Mouse (Mus musculus): ENCODE results near the gene Trim56.
"Not testable (repeated sequence)": the region's sequence is repeated elsewhere in the genome, so short reads cannot be mapped to it uniquely, and the experiment has no call there.

Gene Trim56

GRCm38 (mm10) chr5:137115866-137116847 lies at the start of gene Trim56:
Gene Trim56 (minus strand): TSS chr5:137116209.
- peak; percentile 75 for DNase-seq (ENCODE audit: low read depth, low spot score)

- DNase-seq (ENCODE audit: low read depth, low spot score) = no peak
Measured at GRCm38 (mm10) chr5:137161853-137162252, 45.8 kb upstream of the Trim56 start.

DNA sequence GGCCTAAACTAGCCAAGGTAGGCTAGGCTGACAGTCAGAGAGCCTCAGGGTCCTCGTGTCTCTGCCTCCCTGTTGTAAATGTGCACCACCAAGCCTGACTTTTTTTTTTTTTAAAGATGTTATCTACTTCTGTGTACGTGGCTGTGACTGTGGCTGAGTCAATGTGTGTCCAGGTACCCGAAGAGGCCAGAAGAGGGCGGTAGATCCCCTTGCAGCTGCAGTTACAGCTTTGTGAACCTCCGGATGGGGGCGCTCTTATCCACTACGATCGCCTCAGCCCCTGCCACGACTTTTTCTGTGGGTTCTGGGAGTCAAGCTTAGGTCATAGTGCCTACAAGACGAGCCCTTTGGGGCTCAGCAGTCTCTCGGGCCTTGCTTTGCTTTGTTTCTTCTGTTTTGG lies 43.5 kb upstream of the Trim56 start:
- DNase-seq (ENCODE audit: low read depth, low spot score) = peak; percentile 81

- peak; percentile 88 for DNase-seq (ENCODE audit: low read depth, low spot score)
Measured at GRCm38 (mm10) chr5:137153289-137153688, 37.3 kb upstream of the Trim56 start.

DNA sequence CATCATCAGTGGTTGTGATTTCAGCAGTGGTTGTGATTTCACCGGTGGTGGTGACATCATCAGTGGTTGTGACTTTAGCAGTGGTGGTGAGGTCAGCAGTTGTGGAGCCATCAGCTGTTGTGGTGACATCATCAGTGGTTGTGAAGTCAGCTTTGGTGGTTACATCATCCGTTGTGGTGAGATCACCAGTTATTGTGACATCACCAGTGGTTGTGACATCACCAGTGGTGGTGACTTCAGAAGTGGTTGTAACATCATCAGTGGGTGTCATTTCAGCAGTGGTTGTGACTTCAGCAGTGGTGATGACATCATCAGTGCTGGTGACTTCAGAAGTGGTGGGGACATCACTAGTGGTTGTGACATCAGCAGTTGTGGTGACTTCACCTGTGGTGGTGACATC lies 36.6 kb upstream of the Trim56 start:
- DNase-seq (ENCODE audit: low read depth, low spot score) = no peak

GRCm38 (mm10) chr5:137149272-137149882 lies 33.4 kb upstream of the Trim56 start, which contains the start of gene Muc3:
Gene Muc3 (minus strand): TSS chr5:137149322.
- not testable (repeated sequence) for DNase-seq (ENCODE audit: low read depth, low spot score)

- peak; percentile 60 for DNase-seq (ENCODE audit: low read depth, low spot score)
Measured at GRCm38 (mm10) chr5:137140836-137141235, 24.8 kb upstream of the Trim56 start.

DNA sequence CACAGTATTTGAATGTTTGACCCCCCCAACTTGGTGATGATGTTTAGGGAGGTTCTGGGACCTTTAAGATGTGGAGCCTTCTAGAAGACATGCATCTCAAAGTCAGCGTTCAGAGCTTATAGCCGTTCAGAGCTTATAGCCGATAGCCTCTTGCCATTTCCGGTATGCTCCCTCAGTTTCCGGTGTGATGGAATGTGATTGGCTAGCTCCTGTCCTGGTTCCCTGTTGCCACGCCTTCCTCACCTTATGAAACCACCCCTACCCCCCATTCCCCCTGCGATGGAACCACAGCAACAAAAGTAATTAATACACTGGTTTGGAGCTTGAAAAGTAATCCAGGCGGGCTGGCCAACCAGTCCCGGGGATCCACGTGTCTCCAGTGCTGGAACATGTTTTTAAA lies 23.0 kb upstream of the Trim56 start:
- DNase-seq (ENCODE audit: low read depth, low spot score) = peak; percentile 47

DNA sequence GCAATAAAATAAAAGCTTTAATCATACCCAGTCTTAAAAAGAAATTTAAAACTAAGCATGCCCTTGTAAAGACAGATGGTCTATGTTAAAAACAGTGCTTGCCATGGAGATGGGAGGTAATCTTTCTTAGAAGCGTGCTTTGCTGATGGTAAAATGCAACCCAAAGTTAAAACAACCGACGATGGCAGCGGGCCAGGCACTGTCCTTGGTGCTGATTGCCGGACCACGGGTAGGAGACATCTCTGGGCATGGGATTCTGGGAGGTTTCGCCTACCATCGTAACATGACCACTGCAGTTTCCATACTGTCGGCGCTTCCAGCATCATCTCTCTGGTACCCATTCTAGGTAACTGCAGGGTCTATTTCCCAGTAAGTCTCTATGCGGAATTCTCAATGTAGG lies 18.9 kb upstream of the Trim56 start:
- DNase-seq (ENCODE audit: low read depth, low spot score) = no peak

DNA sequence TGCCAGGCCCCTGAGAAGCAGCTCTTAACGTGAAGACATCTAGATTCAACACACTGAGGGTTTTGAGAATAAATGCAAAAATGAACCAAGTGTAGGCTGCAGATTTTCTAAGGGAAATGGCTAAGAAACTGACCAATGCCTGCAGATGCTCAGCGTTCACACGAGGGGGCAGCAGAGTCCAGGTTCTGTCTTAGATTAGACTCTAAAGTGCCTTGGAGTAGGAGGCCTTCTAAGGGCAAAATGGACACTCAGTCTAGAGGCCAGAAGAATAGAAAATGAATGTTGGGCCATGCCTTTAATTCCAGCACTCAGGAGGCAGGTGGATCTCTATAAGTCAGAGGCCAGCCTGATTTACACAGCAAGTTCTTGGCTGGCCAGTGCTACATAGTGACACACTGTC lies 15.5 kb upstream of the Trim56 start:
- peak; percentile 61 for DNase-seq (ENCODE audit: low read depth, low spot score)

- DNase-seq (ENCODE audit: low read depth, low spot score) = no peak
Measured at GRCm38 (mm10) chr5:137129281-137129680, 13.3 kb upstream of the Trim56 start.

DNA sequence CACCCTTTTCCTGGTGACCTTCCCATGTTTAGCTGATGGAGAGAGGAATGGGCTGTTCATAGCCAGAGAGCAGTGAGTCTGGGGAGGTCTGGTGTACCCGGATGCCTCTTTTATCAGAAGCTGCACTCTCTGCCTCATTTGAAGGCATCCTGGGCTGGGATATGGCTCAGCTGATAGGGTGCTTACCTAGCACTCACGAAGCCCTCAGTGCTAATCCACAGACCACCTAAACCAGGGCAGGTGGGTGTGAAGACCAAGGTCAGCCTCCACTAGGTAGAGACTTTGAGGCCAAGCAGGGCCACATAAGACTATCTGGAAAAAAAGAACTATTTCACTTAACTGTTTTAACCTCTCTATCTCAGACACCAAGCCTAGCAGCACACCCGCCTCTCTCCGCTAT lies 7.5 kb upstream of the Trim56 start:
- DNase-seq (ENCODE audit: low read depth, low spot score) = no peak

DNA sequence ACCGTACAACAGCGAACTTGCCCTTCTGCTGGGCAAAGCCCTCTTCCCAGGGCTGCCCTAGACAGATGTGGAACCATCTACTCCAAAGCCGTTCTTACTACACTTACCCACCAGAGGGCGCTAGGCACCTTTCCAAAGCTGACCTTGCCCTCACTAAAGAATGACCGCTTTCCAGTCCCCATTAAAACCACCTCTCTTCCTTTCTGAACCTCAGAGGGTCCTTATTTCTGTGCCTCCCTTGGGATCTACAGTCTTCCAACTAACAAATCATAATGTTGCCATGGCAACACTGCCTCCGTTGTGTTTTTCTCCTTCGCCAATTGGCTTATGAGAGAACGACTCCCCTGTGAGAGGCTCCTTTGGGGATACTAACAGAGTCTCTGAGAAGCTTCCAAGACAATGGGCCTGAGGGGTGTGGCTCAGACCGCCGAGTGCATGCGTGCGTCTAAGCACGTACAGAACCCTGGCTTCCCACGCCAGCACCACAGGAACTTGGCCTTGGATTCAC lies 6.7 kb upstream of the Trim56 start:
- peak; percentile 95 for DNase-seq (ENCODE audit: low read depth, low spot score)

DNA sequence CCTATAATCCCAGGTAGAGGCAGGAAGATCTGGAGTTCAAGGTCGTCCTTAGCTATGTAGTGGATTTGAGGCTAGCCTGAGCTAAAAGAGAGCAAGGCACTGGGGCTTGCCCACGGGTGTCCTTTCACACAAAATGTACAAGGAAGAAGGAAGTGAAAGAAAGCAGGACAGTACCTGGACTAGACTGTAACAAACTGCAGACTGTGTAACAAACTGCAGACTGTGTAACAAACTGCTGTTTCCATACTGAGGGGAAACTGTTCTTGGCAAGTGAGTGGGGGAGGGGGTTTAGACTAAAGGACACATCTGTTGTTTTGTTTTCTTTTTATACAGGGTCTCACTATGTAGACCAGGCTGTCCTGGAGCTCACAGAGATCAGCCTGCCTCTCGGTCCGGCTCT lies 5.3 kb upstream of the Trim56 start:
- DNase-seq (ENCODE audit: low read depth, low spot score) = no peak

DNA sequence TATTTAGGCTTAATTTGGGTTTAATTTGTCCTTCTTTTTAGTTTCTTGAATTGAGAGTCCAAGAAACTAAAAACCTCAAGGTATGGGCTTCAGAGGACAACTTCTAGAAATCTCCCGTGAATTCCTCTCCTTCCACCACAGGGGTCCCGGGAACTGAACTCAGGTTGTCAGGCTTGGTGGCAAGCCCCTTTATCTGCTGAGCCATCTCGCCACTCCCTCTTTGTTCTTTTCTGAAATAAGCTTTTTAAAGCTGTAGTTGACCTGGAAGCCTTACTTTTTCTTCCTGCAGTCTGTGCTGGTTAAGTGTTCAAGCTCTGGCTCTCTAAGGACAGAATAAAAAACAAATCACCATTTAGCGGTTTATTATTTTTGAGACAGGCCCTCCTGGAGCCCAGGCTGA lies 2.9 kb upstream of the Trim56 start:
- no peak for DNase-seq (ENCODE audit: low read depth, low spot score)

GRCm38 (mm10) chr5:137117994-137118393 lies 2.0 kb upstream of the Trim56 start:
- not testable (repeated sequence) for DNase-seq (ENCODE audit: low read depth, low spot score)

DNA sequence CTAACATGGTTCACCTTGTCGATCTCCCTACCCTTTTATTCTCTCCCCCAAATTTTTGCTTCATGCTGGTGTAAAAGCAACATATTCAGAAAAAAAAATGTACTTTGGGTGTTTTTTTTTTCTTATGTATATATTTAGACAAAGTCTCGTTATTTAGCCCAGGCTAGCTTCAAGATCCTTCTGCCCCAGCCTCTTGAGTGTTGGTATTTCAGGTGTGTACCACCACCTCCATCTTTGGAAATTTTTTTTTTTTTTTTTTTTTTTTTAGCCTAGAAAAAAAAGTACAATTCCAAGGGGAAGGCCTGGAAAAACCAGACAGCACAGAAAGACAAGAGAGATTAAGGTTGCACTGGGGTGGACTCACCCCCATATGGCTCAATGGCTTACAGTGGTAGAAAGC lies 978 bp upstream of the Trim56 start:
- no peak for DNase-seq (ENCODE audit: low read depth, low spot score)

GRCm38 (mm10) chr5:137114891-137115561 lies 983 bp downstream of the Trim56 start:
- peak; percentile 76 for DNase-seq (ENCODE audit: low read depth, low spot score)

- peak; percentile 88 for DNase-seq (ENCODE audit: low read depth, low spot score)
Measured at GRCm38 (mm10) chr5:137111542-137112408, 4.2 kb downstream of the Trim56 start.

DNA sequence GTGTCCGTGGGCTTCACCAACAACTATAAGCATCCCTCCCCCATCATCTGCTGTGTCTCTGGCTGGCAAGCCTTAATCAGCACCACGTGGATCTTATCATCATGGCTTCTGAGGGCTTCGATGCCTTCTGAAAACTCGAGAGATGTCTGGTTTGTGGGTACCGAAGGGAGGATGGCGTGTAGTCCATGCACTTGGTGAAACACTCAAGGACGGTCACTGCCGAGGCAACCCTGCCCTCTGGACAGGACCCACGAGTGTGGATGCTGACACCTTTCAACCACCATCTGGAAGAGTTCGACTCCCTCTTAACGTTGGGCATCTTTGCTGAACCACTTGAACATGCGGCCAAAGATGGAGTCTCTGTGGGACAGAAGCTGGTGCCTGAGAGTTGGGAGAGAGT lies 5.1 kb downstream of the Trim56 start:
- DNase-seq (ENCODE audit: low read depth, low spot score) = no peak
